Mouse (Mus musculus): ENCODE measurements around the gene Cel.

DNA sequence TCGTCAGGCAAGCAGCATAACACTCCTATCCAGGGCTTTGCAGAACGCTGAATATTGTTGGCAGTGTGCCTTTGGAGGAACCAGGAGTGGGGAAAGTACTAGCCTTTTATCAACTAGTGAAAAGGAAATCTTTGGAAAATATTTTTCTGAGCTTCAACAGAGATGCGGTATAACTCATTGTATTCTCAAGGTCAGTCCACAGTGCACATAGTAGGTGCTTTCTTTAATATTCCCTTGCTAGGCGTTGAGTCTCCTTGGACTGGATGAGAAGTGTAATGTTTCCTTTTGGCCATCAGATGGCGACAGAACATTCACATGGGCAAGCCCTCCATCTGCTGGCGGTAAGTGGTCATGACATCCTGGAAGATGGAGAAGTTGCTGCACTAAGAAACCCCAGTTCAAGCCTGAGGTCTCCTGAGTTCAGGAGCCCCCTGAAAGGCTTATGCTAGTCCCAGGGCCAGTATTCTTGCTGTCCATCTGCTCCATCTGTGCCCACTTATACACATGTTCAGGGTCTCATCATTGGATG lies 21.9 kb upstream of the Cel start:
- TF ChIP-seq USF1 (IDR thresholded peaks at IDR 0.05; ENCODE audit: low read depth, low read length) (no peak), POLR2AphosphoS5 (IDR thresholded peaks at IDR 0.05; ENCODE audit: borderline replicate concordance, low read depth, low read length) (no peak), POLR2A (IDR thresholded peaks at IDR 0.05; ENCODE audit: control insufficient read depth in 1 of 2, insufficient read depth in 1 of 2, low read depth in 1 of 2, low read length in 2 of 2, poor library complexity in 1 of 2) (no peak), CTCF (IDR thresholded peaks at IDR 0.05 in 2 of 3, conservative IDR thresholded peaks at IDR 0.05 in 1 of 3; ENCODE audit: control insufficient read depth in 1 of 3, insufficient read depth in 1 of 3, low read depth in 2 of 3, low read length in 3 of 3, poor library complexity in 1 of 3, severe bottlenecking in 1 of 3) (peak; percentile 99 to 100 (median 100); a peak in 5 of 6 replicates), ZMIZ1 (IDR thresholded peaks at IDR 0.05; ENCODE audit: low read depth, low read length) (no peak), KAT2A (conservative IDR thresholded peaks at IDR 0.05; ENCODE audit: low read depth, low read length) (no peak), MAFK (IDR thresholded peaks at IDR 0.05; ENCODE audit: borderline replicate concordance, low read depth, low read length) (no peak), NELFE (IDR thresholded peaks at IDR 0.05; ENCODE audit: low read depth, low read length) (no peak), MAX (IDR thresholded peaks at IDR 0.05; ENCODE audit: low read length) (no peak), EP300 (IDR thresholded peaks at IDR 0.05; ENCODE audit: low read depth in 1 of 2, low read length in 2 of 2) (no peak), SIN3A (IDR thresholded peaks at IDR 0.05; ENCODE audit: low read length) (peak; percentile 54; the same call in 1 of the 2 replicates), USF2 (IDR thresholded peaks at IDR 0.05; ENCODE audit: borderline replicate concordance in 1 of 2, insufficient read depth in 1 of 2, low read depth in 1 of 2, low read length in 2 of 2) (no peak), UBTF (IDR thresholded peaks at IDR 0.05; ENCODE audit: borderline replicate concordance, insufficient read depth, low read depth, low read length) (no peak)
